Mouse (Mus musculus): Measurements from ENCODE around the gene Hnrnpu.
"Not testable (repeated sequence)": the region's sequence is repeated elsewhere in the genome, so short reads cannot be mapped to it uniquely, and the experiment has no call there.

Hnrnpu gene

GRCm38 (mm10) chr1:178337551-178338317, at the start of gene Hnrnpu:
Gene Hnrnpu (minus strand): TSS chr1:178337797.
- peak; percentile 96 for DNase-seq

- DNase-seq = no peak
These were observed 44.6 kb upstream of the Hnrnpu start for GRCm38 (mm10) chr1:178382165-178382564.

GRCm38 (mm10) chr1:178379224-178379623, 41.6 kb upstream of the Hnrnpu start:
- DNase-seq = no peak

GRCm38 (mm10) chr1:178378115-178378514, 40.5 kb upstream of the Hnrnpu start:
- DNase-seq = no peak

GRCm38 (mm10) chr1:178376907-178377306, 39.3 kb upstream of the Hnrnpu start:
- DNase-seq = no peak

- no peak for DNase-seq
These were observed 38.5 kb upstream of the Hnrnpu start for GRCm38 (mm10) chr1:178376061-178376460.

GRCm38 (mm10) chr1:178375381-178375780, 37.8 kb upstream of the Hnrnpu start:
- no peak for DNase-seq

- no peak for DNase-seq
These were observed 35.1 kb upstream of the Hnrnpu start for GRCm38 (mm10) chr1:178372681-178373080.

- peak; percentile 31 for DNase-seq
These were observed 31.7 kb upstream of the Hnrnpu start for GRCm38 (mm10) chr1:178369272-178369651.

- DNase-seq = peak; percentile 91
These were observed 31.1 kb upstream of the Hnrnpu start for GRCm38 (mm10) chr1:178368548-178369271.

GRCm38 (mm10) chr1:178368121-178368520, 30.5 kb upstream of the Hnrnpu start:
- DNase-seq = no peak

- no peak for DNase-seq
These were observed 27.6 kb upstream of the Hnrnpu start for GRCm38 (mm10) chr1:178365171-178365570.

- no peak for DNase-seq
These were observed 23.1 kb upstream of the Hnrnpu start for GRCm38 (mm10) chr1:178360702-178361101.

GRCm38 (mm10) chr1:178360264-178360663, 22.7 kb upstream of the Hnrnpu start:
- no peak for DNase-seq

GRCm38 (mm10) chr1:178357776-178358710, 20.4 kb upstream of the Hnrnpu start:
- DNase-seq = no peak

- no peak for DNase-seq
These were observed 17.0 kb upstream of the Hnrnpu start for GRCm38 (mm10) chr1:178354576-178354975.

- DNase-seq = no peak
These were observed 14.0 kb upstream of the Hnrnpu start for GRCm38 (mm10) chr1:178351643-178352042.

GRCm38 (mm10) chr1:178350792-178351191, 13.2 kb upstream of the Hnrnpu start:
- DNase-seq = no peak

- not testable (repeated sequence) for DNase-seq
These were observed 6.6 kb upstream of the Hnrnpu start for GRCm38 (mm10) chr1:178344071-178344805.

- DNase-seq = no peak
These were observed 5.0 kb upstream of the Hnrnpu start for GRCm38 (mm10) chr1:178342612-178343011.

GRCm38 (mm10) chr1:178342063-178342462, 4.5 kb upstream of the Hnrnpu start:
- DNase-seq = no peak

- no peak for DNase-seq
These were observed 3.8 kb upstream of the Hnrnpu start for GRCm38 (mm10) chr1:178341435-178341834.
